Mouse (Mus musculus) MEL (cell line): ENCODE results near the gene Elavl4. TPM values are rescaled to one million over a fixed set of nuclear protein-coding genes. Genes with fewer than 3 reads are reported as not detected.

Experiments used
- DNase-seq: peaks from one replicate; pipeline ENCODE4 v3.0.0; 2011; ENCODE audit warnings: low read depth, low spot score
- H3K27ac ChIP-seq: 2 replicates; pipeline ENCODE4 v1.5.1; 2012; ENCODE audit warnings: low read depth, mild to moderate bottlenecking, control low read depth, low read length, moderate library complexity; ENCODE audit not compliant: control insufficient read depth
- H3K27me3 ChIP-seq, 2 experiments: fragments of 150-350 bp in 1 of 2; sonication (generic) in 1 of 2; 2 replicates each; pipeline ENCODE4 v1.6.1; 2012; ENCODE audit warnings: low read length in 2 of 2, mild to moderate bottlenecking in 2 of 2, improper control_type of control experiment in 1 of 2, moderate library complexity in 1 of 2; ENCODE audit not compliant: insufficient read depth in 2 of 2, control insufficient read depth in 1 of 2
- H3K36me3 ChIP-seq, 2 experiments: 2 replicates each; pipeline ENCODE4 v1.6.1; 2012 to 2014; ENCODE audit warnings: low read length in 2 of 2, improper control_type of control experiment in 1 of 2, inconsistent platforms in 1 of 2, mild to moderate bottlenecking in 1 of 2; ENCODE audit not compliant: insufficient read depth in 2 of 2, control insufficient read depth in 1 of 2
- H3K4me1 ChIP-seq, 2 experiments: fragments of 150-350 bp in 1 of 2; sonication (generic) in 1 of 2; 2 replicates each; pipeline ENCODE4 v1.6.1; 2012; ENCODE audit warnings: low read length in 2 of 2, improper control_type of control experiment in 1 of 2, mild to moderate bottlenecking in 1 of 2; ENCODE audit not compliant: insufficient read depth in 2 of 2, control insufficient read depth in 1 of 2
- H3K4me3 ChIP-seq, 2 experiments: fragments of 150-350 bp in 1 of 2; sonication (generic) in 1 of 2; 2 replicates each; pipeline ENCODE4 v1.5.1; 2012; ENCODE audit warnings: low read depth in 2 of 2, low read length in 2 of 2, mild to moderate bottlenecking in 2 of 2, moderate library complexity in 2 of 2, control low read depth in 1 of 2, improper control_type of control experiment in 1 of 2; ENCODE audit not compliant: control insufficient read depth in 1 of 2, insufficient read depth in 1 of 2
- H3K79me2 ChIP-seq: 2 replicates; pipeline ENCODE4 v1.6.1; 2012; ENCODE audit warnings: mild to moderate bottlenecking, low read length, moderate library complexity; ENCODE audit not compliant: control insufficient read depth, poor library complexity, insufficient read depth
- H3K9ac ChIP-seq: 2 replicates; pipeline ENCODE4 v1.6.1; 2012; ENCODE audit warnings: low read depth, mild to moderate bottlenecking, control low read depth, low read length, moderate library complexity; ENCODE audit not compliant: control insufficient read depth, poor library complexity, severe bottlenecking
- H3K9me3 ChIP-seq: fragments of 150-350 bp; sonication (generic); replicated peaks from 2 replicates; pipeline ENCODE4 v1.6.1; 2012; ENCODE audit warnings: mild to moderate bottlenecking, low read length, improper control_type of control experiment, moderate library complexity; ENCODE audit not compliant: insufficient read depth
- CHD2 ChIP-seq: IDR thresholded peaks from 2 replicates; pipeline ENCODE4 v1.6.1; 2011; ENCODE audit warnings: low read length, improper control_type of control experiment
- ELF1 ChIP-seq: IDR thresholded peaks from 2 replicates; pipeline ENCODE4 v1.6.1; 2014; ENCODE audit warnings: low read depth, mild to moderate bottlenecking, inconsistent platforms, low read length, improper control_type of control experiment, moderate library complexity
- EP300 ChIP-seq, 2 experiments: IDR thresholded peaks; 2 replicates each; pipeline ENCODE4 v1.6.1; 2011; ENCODE audit warnings: improper control_type of control experiment in 2 of 2, low read length in 2 of 2, low read depth in 1 of 2, mild to moderate bottlenecking in 1 of 2
- ETS1 ChIP-seq: IDR thresholded peaks from 2 replicates; pipeline ENCODE4 v1.6.1; 2012; ENCODE audit warnings: low read depth, mild to moderate bottlenecking, inconsistent platforms, low read length, improper control_type of control experiment, moderate library complexity
- GABPA ChIP-seq: IDR thresholded peaks from 2 replicates; pipeline ENCODE4 v1.6.1; 2012; ENCODE audit warnings: low read depth, mild to moderate bottlenecking, inconsistent platforms, low read length, improper control_type of control experiment, moderate library complexity
- GATA1 ChIP-seq: IDR thresholded peaks from 2 replicates; pipeline ENCODE4 v1.6.1; 2011; ENCODE audit warnings: low read depth, low read length, improper control_type of control experiment
- HCFC1 ChIP-seq: IDR thresholded peaks from 2 replicates; pipeline ENCODE4 v1.6.1; 2012; ENCODE audit warnings: low read depth, mild to moderate bottlenecking, inconsistent platforms, low read length, improper control_type of control experiment, moderate library complexity
- JUND ChIP-seq: IDR thresholded peaks from 2 replicates; pipeline ENCODE4 v1.6.1; 2011; ENCODE audit warnings: low read depth, mild to moderate bottlenecking, improper control_type of control experiment, low read length
- KAT2A ChIP-seq: conservative IDR thresholded peaks from 2 replicates; pipeline ENCODE4 v1.6.1; 2012; ENCODE audit warnings: low read depth, low read length, improper control_type of control experiment, inconsistent platforms
- MAFK ChIP-seq: IDR thresholded peaks from 2 replicates; pipeline ENCODE4 v1.6.1; 2011; ENCODE audit warnings: low read depth, mild to moderate bottlenecking, low read length, improper control_type of control experiment, borderline replicate concordance
- MAX ChIP-seq: IDR thresholded peaks from 2 replicates; pipeline ENCODE4 v1.6.1; 2011; ENCODE audit warnings: low read length, improper control_type of control experiment
- MAZ ChIP-seq: IDR thresholded peaks from 2 replicates; pipeline ENCODE4 v1.6.1; 2012; ENCODE audit warnings: low read depth, mild to moderate bottlenecking, inconsistent platforms, low read length, improper control_type of control experiment
- MEF2A ChIP-seq: IDR thresholded peaks from 2 replicates; pipeline ENCODE4 v1.6.1; 2014; ENCODE audit warnings: low read depth, mild to moderate bottlenecking, inconsistent platforms, low read length, improper control_type of control experiment; ENCODE audit not compliant: poor library complexity, insufficient replicate concordance, severe bottlenecking; ENCODE audit errors: extremely low read depth
- MXI1 ChIP-seq: IDR thresholded peaks from 2 replicates; pipeline ENCODE4 v1.6.1; 2011; ENCODE audit warnings: mild to moderate bottlenecking, low read depth, low read length, improper control_type of control experiment
- MYB ChIP-seq: IDR thresholded peaks from 2 replicates; pipeline ENCODE4 v1.6.1; 2011; ENCODE audit warnings: mild to moderate bottlenecking, low read depth, low read length, improper control_type of control experiment
- MYC ChIP-seq: IDR thresholded peaks from 2 replicates; pipeline ENCODE4 v1.6.1; 2011; ENCODE audit warnings: low read depth, mild to moderate bottlenecking, low read length, improper control_type of control experiment, moderate library complexity
- NRF1 ChIP-seq: IDR thresholded peaks from 2 replicates; pipeline ENCODE4 v1.6.1; 2014; ENCODE audit warnings: low read depth, mild to moderate bottlenecking, inconsistent platforms, low read length, improper control_type of control experiment, moderate library complexity; ENCODE audit not compliant: poor library complexity, insufficient read depth, severe bottlenecking
- POLR2A ChIP-seq, 2 experiments: IDR thresholded peaks; 2 replicates each; pipeline ENCODE4 v1.6.1; 2011 to 2012; ENCODE audit warnings: low read length in 2 of 2, mild to moderate bottlenecking in 2 of 2, control low read depth in 1 of 2, improper control_type of control experiment in 1 of 2, low read depth in 1 of 2, moderate library complexity in 1 of 2; ENCODE audit not compliant: control insufficient read depth in 1 of 2, insufficient read depth in 1 of 2, poor library complexity in 1 of 2
- POLR2AphosphoS2 ChIP-seq: IDR thresholded peaks from 2 replicates; pipeline ENCODE4 v1.6.1; 2011; ENCODE audit warnings: low read length, improper control_type of control experiment
- POLR2AphosphoS5 ChIP-seq: IDR thresholded peaks from 2 replicates; pipeline ENCODE4 v1.6.1; 2012; ENCODE audit warnings: low read depth, borderline replicate concordance, mild to moderate bottlenecking, inconsistent platforms, low read length, moderate library complexity, mixed read lengths
- RAD21 ChIP-seq: IDR thresholded peaks from 2 replicates; pipeline ENCODE4 v1.6.1; 2011; ENCODE audit warnings: mild to moderate bottlenecking, low read depth, low read length, improper control_type of control experiment
- SIN3A ChIP-seq: IDR thresholded peaks from 2 replicates; pipeline ENCODE4 v1.6.1; 2012; ENCODE audit warnings: low read length, improper control_type of control experiment, inconsistent platforms
- TBP ChIP-seq: IDR thresholded peaks from 2 replicates; pipeline ENCODE4 v1.8.0; 2011; ENCODE audit warnings: low read depth, low read length, improper control_type of control experiment
- USF1 ChIP-seq: IDR thresholded peaks from 2 replicates; pipeline ENCODE4 v1.6.1; 2014; ENCODE audit warnings: low read depth, mild to moderate bottlenecking, inconsistent platforms, low read length, improper control_type of control experiment, moderate library complexity
- ZNF384 ChIP-seq: IDR thresholded peaks from 2 replicates; pipeline ENCODE4 v1.6.1; 2012; ENCODE audit warnings: low read depth, mild to moderate bottlenecking, inconsistent platforms, low read length, improper control_type of control experiment
- polyA plus RNA-seq, 2 experiments: library from polyadenylated mRNA; stranded (reverse) in 1 of 2; unstranded in 1 of 2; fragments of >175 nt in 1 of 2; fragments of >200 nt in 1 of 2; gene quantifications; 2 replicates each; pipeline versions ENCODE4 v1.2.1 to v1.2.4; 2012; ENCODE audit warnings: low replicate concordance in 2 of 2, low read depth in 1 of 2; ENCODE audit not compliant: insufficient read length in 2 of 2, insufficient read depth in 1 of 2, missing spikeins in 1 of 2
- total RNA-seq: library from RNA; depleted of rRNA; stranded (reverse); fragments of 300-350 nt; gene quantifications from 2 replicates; pipeline ENCODE4 v1.2.3, GENCODE M21; 2012

Elavl4 gene
- total and polyA plus RNA-seq, 3 experiments, result not detected

GRCm38 (mm10) chr4:110290056-110290455 lies 61.7 kb downstream of the Elavl4 start:
- TF ChIP-seq GABPA (no peak), ETS1 (no peak), TBP (no peak), CHD2 (no peak), HCFC1 (no peak), POLR2AphosphoS5 (no peak), JUND (no peak), ZNF384 (no peak), MYB (no peak), MYC (no peak), MAFK (no peak), NRF1 (no peak), MEF2A (no peak), KAT2A (no peak), EP300 (IDR thresholded peaks at IDR 0.05; ENCODE audit: low read depth in 1 of 2, low read length in 2 of 2) (no peak), MAZ (no peak), USF1 (no peak)
- TF ChIP-seq, all 39 proteins: peak for 0
- no peak overlapping the region for H3K4me3 ChIP-seq
- no peaks in the 10 kb centered on the region for H3K36me3 ChIP-seq
- H3K79me2 ChIP-seq, result no peaks in the 10 kb centered on the region
- H3K9ac ChIP-seq, result no peak overlapping the region
- no peak overlapping the region for H3K27ac ChIP-seq
- H3K9me3 ChIP-seq, result no peaks in the 10 kb centered on the region
- H3K4me1 ChIP-seq, result no peaks in the 10 kb centered on the region
- no peak for DNase-seq
- no peaks in the 10 kb centered on the region for H3K27me3 ChIP-seq

- H3K79me2 ChIP-seq, result no peaks in the 10 kb centered on the region
- DNase-seq, result peak; percentile 6
- H3K4me1 ChIP-seq, result no peaks in the 10 kb centered on the region
- H3K4me3 ChIP-seq, result no peak overlapping the region
- H3K36me3 ChIP-seq, result no peaks in the 10 kb centered on the region
- TF ChIP-seq CHD2 (no peak), ELF1 (no peak), POLR2AphosphoS5 (no peak), RAD21 (no peak), MEF2A (no peak), POLR2AphosphoS2 (no peak), NRF1 (no peak), POLR2A (IDR thresholded peaks at IDR 0.05; ENCODE audit: control insufficient read depth in 1 of 2, insufficient read depth in 1 of 2, low read depth in 1 of 2, low read length in 2 of 2, poor library complexity in 1 of 2) (no peak), GATA1 (no peak), MXI1 (no peak), SIN3A (no peak), MAX (no peak)
- H3K27me3 ChIP-seq, result no peaks in the 10 kb centered on the region
- H3K27ac ChIP-seq, result no peak overlapping the region
- no peaks in the 10 kb centered on the region for H3K9me3 ChIP-seq
- no peak overlapping the region for H3K9ac ChIP-seq
These were observed 64.2 kb downstream of the Elavl4 start for GRCm38 (mm10) chr4:110287412-110288067.
